Mouse (Mus musculus): ENCODE data around the gene Lats2. TPM values are rescaled to one million over a fixed set of nuclear protein-coding genes. Genes with fewer than 3 reads are reported as not detected.
A peak's percentile ranks its signal among the peaks of the same experiment; 100 is the strongest.
"Not testable (repeated sequence)": the region's sequence is repeated elsewhere in the genome, so short reads cannot be mapped to it uniquely, and the experiment has no call there.

The Lats2 gene
- total RNA-seq, 2 experiments from 2014 or later = 17.0 to 20.2 TPM

DNA sequence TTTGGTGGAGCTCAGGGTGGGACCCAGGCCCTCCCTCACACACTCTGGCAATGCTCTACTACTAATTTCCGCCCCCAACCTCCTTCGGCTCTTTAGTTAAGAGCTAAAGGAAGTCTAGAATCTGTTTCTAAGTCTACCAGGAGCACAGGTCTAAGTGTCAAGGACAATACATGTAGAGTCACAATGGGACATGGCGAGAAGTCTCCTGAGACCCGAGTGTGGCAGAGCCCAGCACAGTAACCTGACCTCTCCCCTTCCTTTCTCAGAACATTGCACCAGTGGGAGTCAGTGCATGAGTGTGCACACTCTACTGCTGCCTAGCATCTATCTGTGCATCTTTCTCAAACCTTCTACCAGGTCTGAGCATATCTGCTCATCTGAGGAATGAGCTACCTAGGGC lies 52.4 kb downstream of the Lats2 start:
- intact Hi-C loops (cut with DNase I) = loop anchor here (5.0 kb wide), 1 partner anchor 37 kb away; no protein-coding TSS in a partner anchor
- DNase-seq (ENCODE audit: low spot score in 2 of 2) = no peak

DNA sequence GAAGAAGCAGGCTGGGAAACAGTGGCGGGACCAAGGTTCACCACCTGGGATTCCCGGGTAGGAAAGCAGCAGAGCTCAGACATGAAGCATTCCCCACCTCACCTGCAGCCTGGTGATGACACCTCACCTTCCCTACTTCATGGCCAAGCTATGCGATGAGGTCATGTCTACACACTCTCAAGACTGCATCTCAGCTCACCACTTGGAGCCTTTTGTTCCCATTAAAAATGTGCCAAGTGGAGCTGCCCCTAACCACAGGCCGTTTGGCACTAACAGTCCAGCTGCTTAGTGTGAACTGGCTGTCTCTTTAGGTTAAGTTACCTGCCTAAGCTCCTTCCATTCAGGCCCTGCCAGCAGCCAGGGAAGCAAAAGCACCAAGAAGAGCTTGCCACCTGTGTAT lies 53.1 kb downstream of the Lats2 start:
- intact Hi-C loops (cut with DNase I) = loop anchor here (5.0 kb wide), 1 partner anchor 37 kb away; no protein-coding TSS in a partner anchor
- DNase-seq (ENCODE audit: low spot score in 2 of 2) = no peak

DNA sequence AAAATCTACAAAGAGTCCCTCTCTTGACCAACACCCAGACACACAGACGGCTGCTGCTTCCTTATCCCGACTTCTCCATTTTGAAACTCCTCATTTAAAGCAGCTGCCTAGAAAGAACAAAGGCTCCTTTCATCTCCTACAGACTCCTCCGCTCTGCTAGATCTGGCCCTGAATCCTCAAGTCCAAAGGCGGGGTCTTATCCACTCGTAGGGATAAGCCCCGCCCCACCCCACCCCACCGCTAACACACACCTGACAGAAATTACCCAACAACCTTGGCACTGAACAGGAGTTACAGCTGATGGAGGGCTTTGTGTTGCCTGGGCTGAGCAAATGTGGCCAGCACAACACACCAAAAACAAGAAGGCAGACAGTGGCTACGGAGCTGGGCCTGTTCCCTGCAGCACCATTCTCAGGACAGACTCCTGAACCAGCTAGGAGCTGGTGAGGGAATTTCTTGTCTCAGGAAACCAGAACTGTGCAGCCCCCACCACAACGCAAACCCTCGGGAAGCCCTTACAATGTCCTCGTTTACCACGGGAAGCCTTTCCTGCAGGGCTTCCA lies 56.2 kb downstream of the Lats2 start:
- intact Hi-C loops (cut with DNase I) = no loop called here
- no peak for DNase-seq (ENCODE audit: low spot score in 2 of 2)

DNA sequence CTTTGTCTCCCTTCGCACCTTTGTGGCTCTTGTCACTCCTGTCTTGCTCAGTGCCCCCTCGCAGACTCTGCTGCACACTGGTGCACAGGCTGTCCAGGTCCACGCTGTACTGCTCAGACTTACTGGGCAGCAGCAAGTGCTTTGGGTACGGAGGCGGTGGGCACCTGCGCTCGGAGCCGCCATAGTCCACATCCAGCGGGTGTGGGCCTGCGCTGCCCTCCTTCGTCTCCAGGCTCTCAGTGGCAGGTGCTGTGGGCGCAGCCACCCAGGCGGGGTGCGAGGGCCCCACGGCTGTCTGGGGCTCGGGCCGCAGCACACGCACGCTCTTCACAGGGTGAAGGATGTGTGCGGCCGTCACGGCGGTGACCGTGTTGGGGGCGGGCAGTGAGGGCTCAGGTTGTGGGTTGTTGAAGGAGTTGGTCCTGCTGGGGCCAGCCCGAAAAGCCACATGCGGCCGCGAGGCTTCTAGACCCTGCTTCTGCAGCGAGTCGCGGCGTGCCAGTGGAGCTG lies 58.7 kb downstream of the Lats2 start:
- intact Hi-C loops (cut with DNase I) = no loop called here
- no peak for DNase-seq (ENCODE audit: low spot score in 2 of 2)

DNA sequence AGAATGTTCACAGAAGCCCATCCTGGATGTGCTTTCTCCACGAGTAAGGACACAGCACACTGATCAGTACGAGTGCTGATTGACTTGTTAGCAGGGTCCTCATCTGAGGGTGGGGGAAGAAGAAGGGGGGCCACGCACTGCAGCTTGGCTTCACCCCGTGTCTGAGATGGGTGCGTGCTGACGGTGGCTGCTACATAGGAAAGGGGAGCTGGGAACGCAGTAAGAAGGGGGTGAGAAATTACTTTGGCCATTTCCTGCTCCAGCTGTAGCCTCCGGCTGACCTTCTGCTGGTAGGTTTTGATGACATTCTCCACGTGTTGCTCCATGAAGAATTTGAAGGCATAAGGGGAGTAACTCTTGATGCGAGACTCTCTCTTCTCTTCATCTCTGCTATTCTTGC lies 59.2 kb downstream of the Lats2 start:
- DNase-seq (ENCODE audit: low spot score in 2 of 2) = no peak
- intact Hi-C loops (cut with DNase I) = no loop called here

DNA sequence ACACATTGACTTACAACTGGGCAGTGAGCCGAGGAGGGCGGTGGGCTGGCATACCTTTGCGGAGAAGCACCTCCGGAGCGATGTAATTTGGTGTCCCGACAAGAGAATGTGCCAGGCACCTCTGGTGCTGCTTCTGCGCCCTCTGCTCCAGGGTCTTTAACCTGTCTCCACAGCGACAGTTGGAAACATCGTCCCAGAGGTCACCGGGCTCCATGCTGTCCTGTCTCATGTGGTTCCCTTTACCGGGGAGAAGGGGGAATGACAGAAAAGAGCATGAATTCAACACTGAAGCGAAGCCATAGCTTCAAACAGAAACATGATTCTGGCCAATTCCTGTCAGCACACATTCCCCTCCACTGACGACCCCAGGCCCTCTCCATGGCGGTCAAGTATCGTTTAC lies 62.1 kb downstream of the Lats2 start:
- no peak for DNase-seq (ENCODE audit: low spot score in 2 of 2)
- intact Hi-C loops (cut with DNase I) = no loop called here

DNA sequence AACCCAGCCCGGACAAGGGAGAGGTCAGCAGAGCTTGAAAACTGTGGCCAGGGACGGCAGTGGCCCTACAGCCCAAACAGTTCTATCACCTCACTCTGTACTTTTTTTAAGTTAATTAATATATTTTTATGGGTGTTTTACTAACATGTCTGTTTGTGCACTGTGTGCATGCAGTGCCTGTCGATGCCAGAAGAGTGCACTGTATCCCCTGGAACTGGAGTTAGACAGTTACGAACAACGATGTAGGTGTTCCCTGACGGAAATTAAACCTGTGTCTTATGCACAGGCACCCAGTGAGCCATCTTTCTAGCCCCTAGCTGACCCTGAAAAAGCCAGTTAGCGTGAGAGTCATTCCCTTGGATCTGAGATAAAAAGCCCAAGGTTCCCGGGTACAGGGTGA lies 62.6 kb downstream of the Lats2 start:
- intact Hi-C loops (cut with DNase I) = no loop called here

DNA sequence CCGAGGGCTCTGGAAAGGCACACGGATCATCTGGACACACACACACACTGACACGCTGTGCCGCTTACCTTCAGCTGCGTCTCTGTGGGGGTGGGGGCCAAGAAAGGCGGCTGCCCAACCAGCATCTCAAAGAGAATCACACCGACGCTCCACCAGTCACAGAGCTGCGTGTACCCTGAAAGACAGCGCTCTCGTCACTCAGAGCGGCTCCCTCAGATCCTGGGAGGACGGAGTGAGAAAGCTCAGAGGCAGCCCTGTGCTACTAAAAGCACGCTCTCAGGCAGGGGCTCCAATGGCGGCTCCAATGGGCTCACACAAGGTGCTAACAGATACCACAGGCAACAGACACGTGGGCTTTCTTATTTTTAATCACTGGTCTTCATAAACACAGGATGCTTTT lies 63.9 kb downstream of the Lats2 start:
- intact Hi-C loops (cut with DNase I) = no loop called here
- no peak for DNase-seq (ENCODE audit: low spot score in 2 of 2)

More for the DNA sequence above, 62.6 kb downstream of the Lats2 start:
- no peak for DNase-seq (ENCODE audit: low spot score in 2 of 2)

DNA sequence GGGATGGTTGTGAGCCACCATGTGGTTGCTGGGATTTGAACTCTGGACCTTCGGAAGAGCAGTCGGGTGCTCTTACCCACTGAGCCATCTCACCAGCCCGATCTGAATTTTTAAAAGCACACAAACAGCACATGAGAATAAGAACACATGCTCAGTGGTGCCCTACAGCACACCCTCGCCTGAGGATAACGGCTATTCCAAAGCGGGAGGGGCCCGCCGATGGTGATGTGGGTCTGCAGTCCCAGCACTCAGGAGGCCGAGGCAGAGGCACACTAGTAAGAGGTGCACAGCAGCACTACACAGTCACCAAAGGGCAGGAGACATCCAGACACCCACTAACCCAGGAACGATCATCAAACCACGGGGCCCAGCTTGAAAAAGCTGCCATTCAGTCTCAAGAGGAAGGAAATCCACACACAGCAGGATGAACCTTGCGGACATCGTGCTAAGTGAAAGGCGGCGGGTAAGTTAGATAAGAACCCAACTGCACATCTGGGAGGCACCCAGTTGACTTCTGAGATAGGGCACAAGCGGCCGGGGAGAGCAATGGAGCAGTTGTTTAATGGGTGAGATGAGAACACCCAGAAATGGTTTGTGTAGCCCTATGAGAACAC lies 65.6 kb downstream of the Lats2 start:
- intact Hi-C loops (cut with DNase I) = no loop called here
- DNase-seq (ENCODE audit: low spot score in 2 of 2) = no peak

DNA sequence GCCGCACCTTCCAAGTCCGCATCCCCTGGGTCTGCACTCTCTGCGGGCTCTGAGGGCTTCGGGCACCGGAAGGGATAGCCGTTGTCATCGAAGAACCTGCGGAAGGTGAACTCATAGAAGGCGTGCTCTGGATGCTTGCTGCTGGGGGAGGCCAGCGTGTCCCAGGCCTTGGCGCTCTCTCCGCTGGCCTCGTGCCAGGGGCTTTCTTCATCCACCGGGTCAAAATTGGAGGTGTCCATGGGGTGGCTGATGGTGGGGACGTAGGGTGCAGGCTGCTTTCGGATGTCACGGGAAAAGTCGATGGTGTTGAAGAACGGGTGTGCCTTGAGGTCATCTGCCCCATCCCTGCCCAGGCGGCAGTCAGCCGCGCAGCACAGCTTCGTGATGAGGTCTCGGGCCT lies 66.9 kb downstream of the Lats2 start:
- no peak for DNase-seq (ENCODE audit: low spot score in 2 of 2)
- intact Hi-C loops (cut with DNase I) = no loop called here

DNA sequence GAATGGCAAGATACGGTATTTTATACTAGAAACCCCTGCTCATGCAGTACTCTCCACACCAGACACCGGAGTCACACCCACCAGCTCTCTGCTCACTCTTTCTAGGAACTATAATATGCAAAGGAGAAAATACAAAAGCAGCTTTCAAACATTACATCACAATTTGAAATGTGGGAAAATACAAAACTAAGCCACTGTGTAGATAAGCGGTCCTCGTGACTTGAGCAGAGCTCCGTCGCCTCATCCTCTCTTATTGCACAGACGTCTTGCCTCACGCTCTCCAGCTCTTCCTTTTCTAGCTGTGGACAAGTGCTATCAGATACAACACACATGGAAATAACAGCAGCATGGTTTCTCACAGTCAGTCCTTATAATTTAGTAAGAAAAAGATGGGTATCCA lies 67.5 kb downstream of the Lats2 start:
- DNase-seq (ENCODE audit: low spot score in 2 of 2) = no peak
- intact Hi-C loops (cut with DNase I) = no loop called here

DNA sequence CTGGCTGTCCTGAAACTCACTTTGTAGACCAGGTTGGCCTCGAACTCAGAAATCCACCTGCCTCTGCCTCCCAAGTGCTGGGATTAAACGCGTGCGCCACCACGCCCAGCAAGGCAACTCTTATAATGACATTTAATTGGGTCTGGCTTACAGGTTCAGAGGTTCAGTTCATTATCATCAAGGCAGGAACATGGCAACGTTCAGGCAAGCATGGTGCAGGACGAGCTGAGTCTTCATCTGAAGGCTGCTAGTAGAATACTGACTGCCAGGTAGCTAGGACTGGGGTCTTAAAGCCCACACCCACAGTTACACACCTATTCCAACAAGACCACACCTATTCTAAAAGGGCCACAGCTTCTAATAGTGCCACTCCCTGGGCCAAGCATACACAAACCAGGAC lies 70.1 kb downstream of the Lats2 start:
- intact Hi-C loops (cut with DNase I) = loop anchor here (10.0 kb wide), 1 partner anchor 107 kb away; the partner anchor contains the start of gene Sap18
- DNase-seq (ENCODE audit: low spot score in 2 of 2) = not testable (repeated sequence)

DNA sequence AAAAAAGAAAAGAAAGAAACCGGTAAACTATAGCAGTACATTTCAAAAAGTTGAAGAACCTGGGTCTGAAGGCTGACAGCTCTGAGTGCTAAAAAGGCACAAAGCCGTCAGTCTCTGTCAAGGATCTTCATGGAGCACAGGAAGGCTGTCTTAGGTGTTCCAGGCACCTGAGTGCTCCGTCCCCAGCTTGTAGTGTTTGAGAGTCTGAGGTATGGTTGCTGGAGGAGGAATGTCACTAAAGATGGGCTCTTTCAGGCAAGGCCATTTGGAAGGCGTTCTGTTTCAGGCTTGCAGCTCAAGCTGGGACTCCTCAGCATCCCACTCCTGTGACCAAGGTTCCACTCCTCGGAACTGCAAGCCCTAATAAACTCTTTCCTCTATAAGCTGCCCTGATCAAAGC lies 70.7 kb downstream of the Lats2 start:
- intact Hi-C loops (cut with DNase I) = loop anchor here (10.0 kb wide), 1 partner anchor 107 kb away; the partner anchor contains the start of gene Sap18
- DNase-seq (ENCODE audit: low spot score in 2 of 2) = no peak

DNA sequence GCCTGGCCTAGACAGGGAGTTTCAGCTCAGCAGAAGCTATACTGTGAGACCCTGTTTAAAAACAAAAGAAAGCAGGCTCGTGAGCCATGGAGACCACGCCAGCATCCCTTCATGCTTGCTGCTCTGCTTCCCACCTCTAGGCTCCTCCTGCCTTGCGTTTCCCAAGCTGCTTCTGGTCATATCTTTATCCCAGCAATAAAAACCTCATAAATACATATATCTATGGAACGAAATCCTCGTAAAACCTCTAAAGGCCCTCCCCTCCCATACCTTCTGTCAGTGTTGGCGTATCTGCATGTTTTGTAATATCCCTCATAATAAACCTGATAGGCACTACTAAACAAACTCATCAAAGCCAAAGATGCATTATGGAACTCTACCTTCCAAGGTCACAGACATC lies 71.5 kb downstream of the Lats2 start:
- intact Hi-C loops (cut with DNase I) = loop anchor here (10.0 kb wide), 1 partner anchor 108 kb away; the partner anchor contains the start of gene Sap18
- DNase-seq (ENCODE audit: low spot score in 2 of 2) = no peak

DNA sequence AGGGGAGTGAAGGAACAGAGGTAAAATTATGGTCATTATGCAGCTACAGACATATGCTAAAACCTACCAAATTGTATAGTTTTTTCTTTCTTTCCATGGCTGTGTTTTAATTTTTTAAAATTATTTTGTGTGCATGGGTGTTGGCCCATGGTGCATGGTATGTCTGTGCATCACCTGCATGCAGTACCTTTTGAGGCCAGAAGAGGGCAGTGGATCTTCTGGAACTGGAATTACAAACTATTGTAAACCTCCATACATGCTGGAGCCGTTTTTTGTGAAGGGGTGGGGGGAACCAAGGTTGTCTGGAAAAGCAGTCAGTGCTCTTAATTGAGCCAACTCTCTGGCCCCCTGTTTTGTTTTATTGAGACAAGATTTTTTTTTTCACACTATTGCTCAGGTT lies 73.6 kb downstream of the Lats2 start:
- intact Hi-C loops (cut with DNase I) = loop anchor here (5.0 to 10.0 kb wide), 2 partner anchors 43 to 110 kb away; partner anchors contain the start of gene Sap18
- DNase-seq (ENCODE audit: low spot score in 2 of 2) = peak in 1 of 2 experiments; percentile 28

DNA sequence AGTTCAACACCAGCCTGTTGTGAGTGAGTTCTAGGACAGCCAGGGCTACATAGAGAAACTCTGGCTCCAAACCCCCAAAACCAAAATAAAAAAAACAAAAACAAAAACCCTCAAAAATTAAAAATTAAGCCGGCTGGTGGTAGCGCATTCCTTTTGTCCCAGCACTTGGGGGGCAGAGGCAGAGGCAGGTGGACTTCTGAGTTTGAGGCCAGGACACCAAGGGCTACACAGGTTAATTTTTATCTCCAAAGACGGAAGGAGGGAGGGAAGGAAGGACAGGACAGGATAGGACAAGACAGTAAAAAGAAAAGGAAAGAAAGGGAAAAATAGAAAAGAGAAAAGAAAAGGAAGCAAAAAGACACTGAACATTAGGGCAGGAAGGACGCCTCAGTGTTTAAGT lies 75.4 kb downstream of the Lats2 start:
- intact Hi-C loops (cut with DNase I) = loop anchor here (5.0 to 10.0 kb wide), 2 partner anchors 45 to 112 kb away; partner anchors contain the start of gene Sap18
- no peak for DNase-seq (ENCODE audit: low spot score in 2 of 2)

DNA sequence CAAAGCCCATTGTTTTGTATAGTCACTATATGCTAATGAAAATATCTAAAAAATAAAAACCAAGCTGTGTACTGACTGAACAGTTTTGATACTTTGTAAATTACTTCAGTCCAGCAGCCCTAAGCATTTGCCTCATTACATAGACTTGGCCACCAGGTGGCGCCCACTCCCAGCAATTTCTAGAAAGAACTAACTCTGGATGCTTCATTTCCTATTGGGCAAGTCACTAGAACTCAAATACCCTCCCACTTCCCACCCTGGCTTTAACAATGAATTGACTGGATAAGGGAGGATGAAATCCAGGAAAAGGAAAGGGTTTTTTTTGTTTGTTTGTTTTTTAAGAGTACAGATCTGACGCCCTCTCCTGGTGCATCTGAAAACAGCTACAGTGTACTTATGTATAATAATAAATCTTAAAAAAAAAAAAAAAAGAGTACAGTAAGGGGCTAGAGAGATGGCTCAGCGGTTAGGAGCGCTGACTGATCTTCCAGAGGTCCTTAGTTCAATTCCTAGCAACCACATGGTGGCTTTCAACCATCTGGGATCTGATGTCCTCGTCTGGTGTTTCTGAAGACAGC lies 78.1 kb downstream of the Lats2 start:
- peak; percentile 70 to 80 for DNase-seq (ENCODE audit: low spot score in 2 of 2)
- intact Hi-C loops (cut with DNase I) = loop anchor here (2.0 to 10.0 kb wide), 4 partner anchors 47 to 1435 kb away; partner anchors contain the start of gene Sap18

DNA sequence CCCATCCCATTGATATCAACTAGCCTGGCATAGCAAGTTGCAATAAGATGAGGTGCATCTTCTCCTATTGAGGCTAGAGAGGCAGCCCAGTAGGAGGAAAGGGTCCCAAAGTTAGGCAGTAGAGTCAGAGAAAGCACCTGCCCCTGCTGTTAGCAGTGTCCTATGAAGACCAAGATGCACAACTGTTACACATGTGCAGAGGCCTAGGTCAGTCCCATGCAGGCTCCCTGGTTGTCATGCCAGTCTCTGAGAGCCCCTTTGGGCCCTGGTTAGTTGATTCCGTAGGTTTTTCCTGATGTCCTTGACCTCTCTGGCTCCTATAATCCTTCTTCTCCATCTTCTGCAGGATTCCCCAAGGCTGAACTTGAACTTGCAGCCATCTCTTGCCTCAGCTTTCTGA lies 78.7 kb downstream of the Lats2 start:
- intact Hi-C loops (cut with DNase I) = loop anchor here (2.0 kb wide), 1 partner anchor 231 kb away; no protein-coding TSS in a partner anchor
- no peak for DNase-seq (ENCODE audit: low spot score in 2 of 2)

DNA sequence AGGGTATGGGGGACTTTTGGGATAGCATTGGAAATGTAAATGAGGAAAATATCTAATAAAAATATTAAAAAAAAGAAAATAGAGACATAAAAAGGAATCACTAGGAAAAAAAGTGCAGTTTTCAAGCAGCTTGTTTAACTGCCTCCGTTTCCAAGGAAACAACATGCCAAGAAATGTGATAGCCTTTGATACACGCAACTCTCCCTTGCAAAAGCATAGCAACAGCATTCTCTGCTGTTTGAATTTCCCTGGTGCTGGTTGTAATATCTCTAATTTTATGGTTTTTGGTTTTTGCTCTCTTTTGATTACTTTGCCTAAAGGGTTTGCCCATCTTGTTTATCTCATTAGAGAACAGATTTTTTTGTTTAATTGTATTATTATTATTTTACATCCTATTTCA lies 82.7 kb downstream of the Lats2 start:
- no peak for DNase-seq (ENCODE audit: low spot score in 2 of 2)
- intact Hi-C loops (cut with DNase I) = no loop called here

DNA sequence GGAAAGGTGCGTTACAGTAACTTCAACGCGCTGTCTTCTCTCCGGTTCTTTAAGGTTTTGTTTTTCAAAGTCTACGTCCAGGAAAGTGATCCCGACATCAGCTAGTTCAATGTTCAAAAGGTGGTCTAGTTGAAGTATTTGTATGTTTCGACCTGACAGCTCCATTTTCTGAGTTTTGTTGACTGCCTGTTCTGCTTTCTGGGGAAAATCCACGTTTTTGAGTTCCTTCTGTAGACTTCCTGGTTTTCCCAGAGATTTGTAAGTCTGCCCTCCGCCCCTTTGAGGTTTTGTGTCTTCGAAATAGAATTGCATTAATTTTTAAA lies 92.6 kb downstream of the Lats2 start:
- intact Hi-C loops (cut with DNase I) = no loop called here
- DNase-seq (ENCODE audit: low spot score in 2 of 2) = no peak
